14 mouse cellular contexts compared by ENCODE assay signal in genomic region chr5:115207244-115207643, GRCm38 (mm10). TPM values are rescaled to one million over a fixed set of nuclear protein-coding genes. Genes with fewer than 3 reads are reported as not detected.
A peak's percentile ranks its signal among the peaks of the same experiment; 100 is the strongest.
DNase-seq lines count a peak whose midpoint lies in the region; ATAC-seq and TF ChIP-seq lines count a peak whose summit lies in the region.
"Had no signal": no experiment of that assay in that cellular context is flagged by ENCODE, and none has a peak within 500 bp of the region (broad histone marks: within the 10 kb centered on the region; RNA-seq: fewer than 3 reads in every experiment).

No protein-coding gene starts in this region.

- H3K4me2 ChIP-seq in hindbrain, postnatal 0 days (ENCODE audit: low read depth, low read length): no peak overlapping the region
- no peak overlapping the region for H3K4me2 ChIP-seq in hindbrain, embryonic 14.5 days (replicated peaks)
- H3K4me2 ChIP-seq in lung, embryonic 14.5 days: no peak overlapping the region
- H3K4me2 ChIP-seq: kidney, embryonic 15.5 days; limb, embryonic 12.5 days; midbrain, embryonic 11.5 days had no signal

- no peaks in the 10 kb centered on the region for H3K27me3 ChIP-seq in hindbrain, postnatal 0 days (ENCODE audit: insufficient read depth, low read length)
- no peaks in the 10 kb centered on the region; the same call in 1 of the 2 replicates for H3K27me3 ChIP-seq in hindbrain, embryonic 14.5 days (ENCODE audit: control insufficient read depth, insufficient read depth, low read length)
- H3K27me3 ChIP-seq in lung, embryonic 14.5 days (ENCODE audit: insufficient read depth, low read length): peaks cover 10% of the 10 kb centered on the region

- TF ChIP-seq POLR2A in lung, adult 2 months (IDR thresholded peaks at IDR 0.05; ENCODE audit: borderline replicate concordance, extremely low read depth, low read depth, low read length): no peak
- no peak for TF ChIP-seq POLR2A in bone marrow macrophage, adult 2 months (IDR thresholded peaks at IDR 0.05; ENCODE audit: borderline replicate concordance, low read depth, low read length)

- H3K9ac ChIP-seq in hindbrain, postnatal 0 days (replicated peaks; ENCODE audit: low read length): no peak overlapping the region
- H3K9ac ChIP-seq in hindbrain, embryonic 14.5 days: no peak overlapping the region
- H3K9ac ChIP-seq in lung, embryonic 14.5 days: no peak overlapping the region
- H3K9ac ChIP-seq: kidney, embryonic 15.5 days; limb, embryonic 12.5 days had no signal

- no peaks in the 10 kb centered on the region for H3K9me3 ChIP-seq in hindbrain, postnatal 0 days (ENCODE audit: low read length)
- H3K9me3 ChIP-seq in hindbrain, embryonic 14.5 days (ENCODE audit: control insufficient read depth, low read length): no peaks in the 10 kb centered on the region
- no peaks in the 10 kb centered on the region for H3K9me3 ChIP-seq in lung, embryonic 14.5 days (ENCODE audit: low read depth, low read length)
- H3K9me3 ChIP-seq: kidney, embryonic 15.5 days; limb, embryonic 12.5 days had no signal

- peaks cover 11% of the 10 kb centered on the region; the same call in 1 of the 2 replicates for H3K4me1 ChIP-seq in hindbrain, postnatal 0 days (ENCODE audit: insufficient read depth, low read length)
- peaks cover 12% of the 10 kb centered on the region; the same call in 1 of the 2 replicates for H3K4me1 ChIP-seq in hindbrain, embryonic 14.5 days (replicated peaks; ENCODE audit: control insufficient read depth, insufficient read depth, low read length)
- H3K4me1 ChIP-seq in lung, embryonic 14.5 days (ENCODE audit: insufficient read depth): peaks cover 6% of the 10 kb centered on the region; the same call in 1 of the 2 replicates
- H3K4me1 ChIP-seq in lung, adult 2 months (ENCODE audit: control insufficient read depth, insufficient read depth, low read length): peaks cover 7% of the 10 kb centered on the region; the same call in 1 of the 2 replicates
- 0 out of 2 replicates have a peak, but pooled peaks cover 4% of the 10 kb centered on the region for H3K4me1 ChIP-seq in bone marrow macrophage, adult 2 months (ENCODE audit: control insufficient read depth, insufficient read depth, low read length)

- TF ChIP-seq CTCF in hindbrain, postnatal 0 days (IDR thresholded peaks at IDR 0.05; ENCODE audit: low read depth): peak; percentile 45
- peak; percentile 44 for TF ChIP-seq CTCF in lung, embryonic 14.5 days (IDR thresholded peaks at IDR 0.05; ENCODE audit: low read depth)
- no peak for TF ChIP-seq CTCF in lung, adult 2 months (IDR thresholded peaks at IDR 0.05; ENCODE audit: insufficient read depth, low read length)
- TF ChIP-seq CTCF in bone marrow macrophage, adult 2 months (IDR thresholded peaks at IDR 0.05; ENCODE audit: low read depth, low read length): peak; percentile 37; the same call in 1 of the 2 replicates

- DNase-seq in hindbrain, postnatal 0 days (ENCODE audit: low spot score): no peak
- no peak for DNase-seq in hindbrain, embryonic 14.5 days (ENCODE audit: low spot score)
- DNase-seq in lung, embryonic 14.5 days: no peak
- DNase-seq in lung, adult 2 months: no peak
- no peak for DNase-seq in thymus, postnatal 14 days
- no peak for DNase-seq in spleen, postnatal 4 days (ENCODE audit: low spot score in 2 of 2)
- DNase-seq: adrenal gland, postnatal 10 days; gastrocnemius, postnatal 36 days had no signal

- no peaks in the 10 kb centered on the region for H3K36me3 ChIP-seq in hindbrain, postnatal 0 days (ENCODE audit: insufficient read depth, low read length)
- no peaks in the 10 kb centered on the region for H3K36me3 ChIP-seq in hindbrain, embryonic 14.5 days (replicated peaks; ENCODE audit: control insufficient read depth, insufficient read depth)
- H3K36me3 ChIP-seq in lung, embryonic 14.5 days (ENCODE audit: insufficient read depth): no peaks in the 10 kb centered on the region
- H3K36me3 ChIP-seq: kidney, embryonic 15.5 days; limb, embryonic 12.5 days had no signal

- 58% methylated on average over 5 of the region's 5 CpGs for WGBS in hindbrain, postnatal 0 days
- WGBS in hindbrain, embryonic 14.5 days: 62% methylated on average over 5 of the region's 5 CpGs
- 55% methylated on average over 5 of the region's 5 CpGs for WGBS in lung, embryonic 14.5 days
- WGBS in lung, adult 2 months: 62% methylated on average over 5 of the region's 5 CpGs

- no peak for ATAC-seq in hindbrain, postnatal 0 days
- ATAC-seq in hindbrain, embryonic 14.5 days (ENCODE audit: low FRiP score): no peak
- ATAC-seq in lung, embryonic 14.5 days (ENCODE audit: insufficient read depth): no peak

- no peak overlapping the region for H3K27ac ChIP-seq in hindbrain, postnatal 0 days
- no peak overlapping the region for H3K27ac ChIP-seq in hindbrain, embryonic 14.5 days
- H3K27ac ChIP-seq in lung, embryonic 14.5 days (ENCODE audit: low read depth): no peak overlapping the region
- H3K27ac ChIP-seq in bone marrow macrophage, adult 2 months (ENCODE audit: insufficient read depth, low read depth, low read length): no peak overlapping the region
- H3K27ac ChIP-seq: kidney, embryonic 15.5 days; limb, embryonic 12.5 days; macrophage had no signal

- H3K4me3 ChIP-seq in hindbrain, postnatal 0 days (ENCODE audit: low read length): no peak overlapping the region
- H3K4me3 ChIP-seq in hindbrain, embryonic 14.5 days (replicated peaks; ENCODE audit: low read length): no peak overlapping the region
- H3K4me3 ChIP-seq in lung, embryonic 14.5 days (ENCODE audit: low read depth, low read length): no peak overlapping the region
- no peak overlapping the region for H3K4me3 ChIP-seq in lung, adult 2 months (replicated peaks; ENCODE audit: extremely low read depth, low read depth, low read length)
- H3K4me3 ChIP-seq in bone marrow macrophage, adult 2 months (ENCODE audit: insufficient read depth, low read length): no peak overlapping the region
- H3K4me3 ChIP-seq: kidney, embryonic 15.5 days; limb, embryonic 12.5 days had no signal

RNA-seq across cellular contexts. Expression of gene Cabp1, which starts 13.1 kb away (rescaled TPM):
- 21.4 and 34.6 TPM in 2 replicates for total RNA-seq in hindbrain, postnatal 0 days (2014; rRNA removed)
- polyA plus RNA-seq in hindbrain, postnatal 0 days (2015; fragmentation: Nextera tagmentation; extraction: Ambion mirVana): 20.9 and 23.6 TPM in 2 replicates
- polyA plus RNA-seq in hindbrain, embryonic 14.5 days (2014; fragmentation: Nextera tagmentation; extraction: Ambion mirVana): 17.7 and 22.8 TPM in 2 replicates
- polyA plus RNA-seq in lung, embryonic 14.5 days (2014; fragmentation: Nextera tagmentation; extraction: Ambion mirVana): 2.4 and 2.6 TPM in 2 replicates
- 3.2 and 6.9 TPM in 2 replicates for polyA plus RNA-seq in lung, adult 2 months (2012; rRNA removed)
- polyA plus RNA-seq in bone marrow macrophage, adult 2 months (2012; ENCODE audit: insufficient read depth, insufficient read length, missing spikeins): not detected in 2 replicates
- total RNA-seq: hematopoietic stem cell, adult 5-6 weeks had no signal
- polyA plus RNA-seq: macrophage had no signal

RNA-seq across cellular contexts. Expression of gene Pop5, which starts 28.4 kb away (rescaled TPM):
- total RNA-seq in hindbrain, postnatal 0 days (2014; rRNA removed): 28.8 and 55.6 TPM in 2 replicates
- polyA plus RNA-seq in hindbrain, postnatal 0 days (2015; fragmentation: Nextera tagmentation; extraction: Ambion mirVana): 99.1 and 99.3 TPM in 2 replicates
- 107 and 114 TPM in 2 replicates for polyA plus RNA-seq in hindbrain, embryonic 14.5 days (2014; fragmentation: Nextera tagmentation; extraction: Ambion mirVana)
- 111 TPM in 2 replicates for polyA plus RNA-seq in lung, embryonic 14.5 days (2014; fragmentation: Nextera tagmentation; extraction: Ambion mirVana)
- polyA plus RNA-seq in lung, adult 2 months (2012; rRNA removed): 51.5 and 55.4 TPM in 2 replicates
- 38.3 and 54.2 TPM in 2 replicates for polyA plus RNA-seq in bone marrow macrophage, adult 2 months (2012; ENCODE audit: insufficient read depth, insufficient read length, missing spikeins)

RNA-seq across cellular contexts. Expression of gene Mlec, which starts 49.3 kb away (rescaled TPM):
- 65.5 and 80.9 TPM in 2 replicates for total RNA-seq in hindbrain, postnatal 0 days (2014; rRNA removed)
- 15.5 and 20.6 TPM in 2 replicates for polyA plus RNA-seq in hindbrain, postnatal 0 days (2015; fragmentation: Nextera tagmentation; extraction: Ambion mirVana)
- polyA plus RNA-seq in hindbrain, embryonic 14.5 days (2014; fragmentation: Nextera tagmentation; extraction: Ambion mirVana): 21.0 and 26.4 TPM in 2 replicates
- polyA plus RNA-seq in lung, embryonic 14.5 days (2014; fragmentation: Nextera tagmentation; extraction: Ambion mirVana): 72.4 and 81.1 TPM in 2 replicates
- polyA plus RNA-seq in lung, adult 2 months (2012; rRNA removed): 44.1 and 53.8 TPM in 2 replicates
- 54.3 and 60.3 TPM in 2 replicates for polyA plus RNA-seq in bone marrow macrophage, adult 2 months (2012; ENCODE audit: insufficient read depth, insufficient read length, missing spikeins)
